Mouse (Mus musculus): ENCODE measurements around the gene Mrpl49.

Mrpl49 gene

GRCm38 (mm10) chr19:6067011-6067723, 9.6 kb upstream of the Mrpl49 start:
- DNase-seq (ENCODE audit: low read depth, low spot score): peak; percentile 92

- no peak for DNase-seq (ENCODE audit: low read depth, low spot score)
These were observed 9.0 kb upstream of the Mrpl49 start for GRCm38 (mm10) chr19:6066571-6066970.

- DNase-seq (ENCODE audit: low read depth, low spot score): no peak
These were observed 5.5 kb upstream of the Mrpl49 start for GRCm38 (mm10) chr19:6063081-6063480.

- DNase-seq (ENCODE audit: low read depth, low spot score): no peak
These were observed 4.8 kb upstream of the Mrpl49 start for GRCm38 (mm10) chr19:6062418-6062817.

GRCm38 (mm10) chr19:6061641-6062302, 4.2 kb upstream of the Mrpl49 start:
- peak; percentile 88 for DNase-seq (ENCODE audit: low read depth, low spot score)

GRCm38 (mm10) chr19:6061021-6061533, 3.5 kb upstream of the Mrpl49 start, which contains the start of gene Znhit2:
Gene Znhit2 (plus strand): TSS chr19:6061192.
- DNase-seq (ENCODE audit: low read depth, low spot score): peak; percentile 95

- DNase-seq (ENCODE audit: low read depth, low spot score): no peak
These were observed 1.4 kb upstream of the Mrpl49 start for GRCm38 (mm10) chr19:6058966-6059365.

- no peak for DNase-seq (ENCODE audit: low read depth, low spot score)
These were observed 928 bp upstream of the Mrpl49 start for GRCm38 (mm10) chr19:6058513-6058912.

- DNase-seq (ENCODE audit: low read depth, low spot score): no peak
These were observed 889 bp downstream of the Mrpl49 start for GRCm38 (mm10) chr19:6056696-6057095.

- no peak for DNase-seq (ENCODE audit: low read depth, low spot score)
These were observed 3.3 kb downstream of the Mrpl49 start for GRCm38 (mm10) chr19:6054296-6054695.

GRCm38 (mm10) chr19:6052516-6052915, 5.1 kb downstream of the Mrpl49 start:
- DNase-seq (ENCODE audit: low read depth, low spot score): no peak

- DNase-seq (ENCODE audit: low read depth, low spot score): peak; percentile 91
These were observed 8.7 kb downstream of the Mrpl49 start for GRCm38 (mm10) chr19:6048681-6049410.

GRCm38 (mm10) chr19:6047899-6048166, 9.8 kb downstream of the Mrpl49 start:
- peak; percentile 53 for DNase-seq (ENCODE audit: low read depth, low spot score)

- DNase-seq (ENCODE audit: low read depth, low spot score): no peak
These were observed 10.3 kb downstream of the Mrpl49 start for GRCm38 (mm10) chr19:6047154-6047898.

GRCm38 (mm10) chr19:6046294-6047153, 11.1 kb downstream of the Mrpl49 start, which contains the start of gene Syvn1:
Gene Syvn1 (plus strand): TSS chr19:6046576.
- peak; percentile 96 for DNase-seq (ENCODE audit: low read depth, low spot score)

- DNase-seq (ENCODE audit: low read depth, low spot score): peak; percentile 84
These were observed 12.0 kb downstream of the Mrpl49 start for GRCm38 (mm10) chr19:6045366-6046293.

- peak; percentile 71 for DNase-seq (ENCODE audit: low read depth, low spot score)
These were observed 13.5 kb downstream of the Mrpl49 start for GRCm38 (mm10) chr19:6044102-6044501.

GRCm38 (mm10) chr19:6042293-6042692, 15.3 kb downstream of the Mrpl49 start:
- no peak for DNase-seq (ENCODE audit: low read depth, low spot score)

GRCm38 (mm10) chr19:6040002-6040401, 17.6 kb downstream of the Mrpl49 start:
- DNase-seq (ENCODE audit: low read depth, low spot score): peak; percentile 56

- no peak for DNase-seq (ENCODE audit: low read depth, low spot score)
These were observed 19.3 kb downstream of the Mrpl49 start for GRCm38 (mm10) chr19:6038326-6038725.
